In genomic region chr4:107201779-107202178, GRCm38 (mm10) we compare ENCODE assay signal across 33 mouse cellular contexts. TPM values are rescaled to one million over a fixed set of nuclear protein-coding genes. Genes with fewer than 3 reads are reported as not detected.
A peak's percentile ranks its signal among the peaks of the same experiment; 100 is the strongest.
DNase-seq lines count a peak whose midpoint lies in the region; TF ChIP-seq lines count a peak whose summit lies in the region.
"Had no signal": no experiment of that assay in that cellular context is flagged by ENCODE, and none has a peak within 500 bp of the region (broad histone marks: within the 10 kb centered on the region; RNA-seq: fewer than 3 reads in every experiment).

No protein-coding gene starts in this region.

- no peak for TF ChIP-seq POLR2A in lung, adult 2 months (IDR thresholded peaks at IDR 0.05; ENCODE audit: borderline replicate concordance, extremely low read depth, low read depth, low read length)

- no peaks in the 10 kb centered on the region for H3K4me1 ChIP-seq in lung, adult 2 months (ENCODE audit: control insufficient read depth, insufficient read depth, low read length)
- H3K4me1 ChIP-seq: forebrain, embryonic 15.5 days; heart, embryonic 13.5 days; hindbrain, embryonic 10.5 days; hindbrain, embryonic 15.5 days; intestine, embryonic 15.5 days; midbrain, embryonic 10.5 days; midbrain, embryonic 15.5 days; neural tube, embryonic 12.5 days had no signal

- TF ChIP-seq CTCF in lung, adult 2 months (IDR thresholded peaks at IDR 0.05; ENCODE audit: insufficient read depth, low read length) = no peak

- peak; percentile 18 for DNase-seq in 416B (ENCODE audit: low read depth)
- peak; percentile 31 for DNase-seq in CD4-positive, CD25-positive, alpha-beta regulatory T cell, adult 2 months (ENCODE audit: low read depth, low spot score)
- peak; percentile 56 for DNase-seq in induced T-regulatory cell, adult 2 months (ENCODE audit: low read depth)
- peak; percentile 71 for DNase-seq in thymus, postnatal 0 days (ENCODE audit: low spot score)
- DNase-seq in lung, adult 2 months = no peak
- no peak for DNase-seq in ovary, postnatal 36 days (ENCODE audit: low spot score)
- DNase-seq in adrenal gland, postnatal 14 days = no peak
- DNase-seq: adrenal gland, postnatal 10 days; B cell, adult 2 months; cerebellum, adult 11 months; cerebellum, adult 9-10 months; cerebellum, postnatal 36 days; gastrocnemius, adult 2 months; gastrocnemius, postnatal 36 days; heart, postnatal 10 days; kidney, adult 9 months; kidney, postnatal 10 days; liver, postnatal 0 days; right cerebral cortex, postnatal 4 days had no signal

- H3K4me3 ChIP-seq in lung, adult 2 months (replicated peaks; ENCODE audit: extremely low read depth, low read depth, low read length) = no peak overlapping the region
- H3K4me3 ChIP-seq: forebrain, embryonic 15.5 days; gastrocnemius, adult 2 months; heart, embryonic 13.5 days; hindbrain, embryonic 10.5 days; hindbrain, embryonic 15.5 days; intestine, embryonic 15.5 days; left cerebral cortex, adult 2 months; liver, embryonic 12.5 days; midbrain, embryonic 10.5 days; midbrain, embryonic 15.5 days; neural tube, embryonic 12.5 days had no signal

- 93% methylated on average over 3 of the region's 3 CpGs for WGBS in lung, adult 2 months

RNA-seq across cellular contexts. Expression of gene Ldlrad1, which starts 7.2 kb away (rescaled TPM):
- polyA plus RNA-seq in thymus, postnatal 0 days (2015; fragmentation: Nextera tagmentation; extraction: Ambion mirVana) = 0.19 and 0.38 TPM in 2 replicates
- 47.9 and 52.0 TPM in 2 replicates for polyA plus RNA-seq in lung, adult 2 months (2012; rRNA removed)
- total RNA-seq in adrenal gland, postnatal 14 days (2021) = not detected in 2 replicates
- total RNA-seq: gastrocnemius, adult 2 months; gastrocnemius, postnatal 36 days; heart, adult 8-10 months; heart, postnatal 10 days; layer of hippocampus, postnatal 10 days; left cerebral cortex, adult 2 months; left cerebral cortex, postnatal 25 days had no signal
- polyA plus RNA-seq: embryonic facial prominence, embryonic 11.5 days; forebrain, embryonic 15.5 days; heart, embryonic 13.5 days; hindbrain, embryonic 10.5 days; hindbrain, embryonic 15.5 days; intestine, embryonic 15.5 days; liver, embryonic 12.5 days; liver, postnatal 0 days; midbrain, embryonic 10.5 days; midbrain, embryonic 15.5 days; neural tube, embryonic 12.5 days had no signal

RNA-seq across cellular contexts. Expression of gene Tceanc2, which starts 22.9 kb away (rescaled TPM):
- 48.4 and 67.1 TPM in 2 replicates for polyA plus RNA-seq in thymus, postnatal 0 days (2015; fragmentation: Nextera tagmentation; extraction: Ambion mirVana)
- 5.6 and 7.5 TPM in 2 replicates for polyA plus RNA-seq in lung, adult 2 months (2012; rRNA removed)
- 27.9 and 31.3 TPM in 2 replicates for total RNA-seq in adrenal gland, postnatal 14 days (2021)

RNA-seq across cellular contexts. Expression of gene Tmem59, which starts 23.6 kb away (rescaled TPM):
- polyA plus RNA-seq in thymus, postnatal 0 days (2015; fragmentation: Nextera tagmentation; extraction: Ambion mirVana) = 373 and 377 TPM in 2 replicates
- 321 and 330 TPM in 2 replicates for polyA plus RNA-seq in lung, adult 2 months (2012; rRNA removed)
- 261 and 291 TPM in 2 replicates for total RNA-seq in adrenal gland, postnatal 14 days (2021)

RNA-seq across cellular contexts. Expression of gene Lrrc42, which starts 51.6 kb away (rescaled TPM):
- 127 and 129 TPM in 2 replicates for polyA plus RNA-seq in thymus, postnatal 0 days (2015; fragmentation: Nextera tagmentation; extraction: Ambion mirVana)
- 9.0 and 10.6 TPM in 2 replicates for polyA plus RNA-seq in lung, adult 2 months (2012; rRNA removed)
- 28.2 and 32.3 TPM in 2 replicates for total RNA-seq in adrenal gland, postnatal 14 days (2021)

RNA-seq across cellular contexts. Expression of gene Hspb11, which starts 51.6 kb away (rescaled TPM):
- polyA plus RNA-seq in thymus, postnatal 0 days (2015; fragmentation: Nextera tagmentation; extraction: Ambion mirVana) = 106 and 112 TPM in 2 replicates
- polyA plus RNA-seq in lung, adult 2 months (2012; rRNA removed) = 2.4 and 4.2 TPM in 2 replicates
- total RNA-seq in adrenal gland, postnatal 14 days (2021) = 22.4 and 22.6 TPM in 2 replicates

Comparison
In these comparisons a context has a peak if more than half of its experiments do, and no peak if none do; other contexts are left out.
1. DNase-seq: peak in 416B (single experiment), CD4-positive, CD25-positive, alpha-beta regulatory T cell, adult 2 months (single experiment), induced T-regulatory cell, adult 2 months (single experiment) and thymus, postnatal 0 days (single experiment); none in lung, adult 2 months (single experiment), ovary, postnatal 36 days (single experiment) and adrenal gland, postnatal 14 days (single experiment).
2. RNA of gene Ldlrad1, which starts 7.2 kb away (polyA plus RNA-seq): 47.9 to 52.0 TPM in lung, adult 2 months; 0.19 to 0.38 TPM in thymus, postnatal 0 days; every median in the first group is over 10 times any median in the second.